Mouse (Mus musculus): ENCODE results near the gene Slc5a1.
A peak's percentile ranks its signal among the peaks of the same experiment; 100 is the strongest.

Slc5a1 gene

DNA sequence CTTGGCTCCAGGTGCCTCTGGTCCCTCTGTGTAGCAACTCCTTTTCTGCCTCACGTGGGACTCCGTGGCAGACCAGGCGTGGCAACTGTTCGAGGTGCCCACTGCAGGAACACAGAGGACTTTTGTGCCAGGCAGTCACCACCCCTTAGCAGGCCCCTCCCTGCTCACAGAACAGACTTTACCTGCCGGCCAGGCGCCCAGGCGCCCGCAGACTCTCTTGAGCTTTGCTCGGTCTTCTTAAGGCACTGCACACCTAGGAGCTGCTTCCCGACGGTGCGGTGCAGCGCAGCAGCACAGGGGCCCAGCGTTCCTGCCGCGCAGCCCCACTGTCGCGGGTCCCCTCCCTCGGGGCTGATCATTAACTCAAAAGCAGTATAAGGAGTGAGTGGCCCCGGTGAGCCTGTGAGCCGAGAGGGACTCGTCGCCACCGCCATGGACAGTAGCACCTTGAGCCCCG, at the start of gene Slc5a1:
TSS of gene Slc5a1 (plus strand) at position 195 of the 457 bp plus-strand sequence.
- DNase-seq = peak; percentile 44

DNA sequence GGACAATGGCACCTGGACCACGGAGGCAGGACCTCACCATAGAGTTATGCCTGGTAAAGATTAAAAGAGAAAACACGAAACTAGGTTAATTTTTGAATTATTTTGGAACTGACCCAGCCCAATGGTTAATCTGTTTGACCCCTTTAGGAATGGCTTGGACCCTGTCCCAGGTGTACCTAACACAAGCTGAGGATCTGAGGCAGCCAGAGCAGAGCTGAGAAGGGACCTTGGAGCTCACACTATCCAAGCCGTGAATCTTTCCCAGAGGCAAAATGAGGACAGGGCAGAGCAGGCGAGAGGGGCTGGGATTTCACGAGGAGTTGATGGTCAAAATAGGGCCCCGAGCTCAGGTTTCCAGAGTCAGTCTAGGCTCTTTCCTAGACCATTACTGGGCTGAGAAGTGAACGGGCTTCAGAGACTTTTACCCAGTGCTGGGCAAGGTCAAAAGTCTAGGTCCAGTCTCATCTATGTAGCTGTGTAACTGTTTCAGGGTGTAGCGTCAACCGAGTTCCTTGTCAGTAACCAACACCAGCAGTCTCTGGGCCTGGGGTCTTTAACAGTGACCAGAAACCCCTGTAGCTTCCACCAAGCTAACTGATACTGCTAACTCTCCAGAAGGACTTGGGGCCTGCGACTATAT, 47.8 kb upstream of the Slc5a1 start:
- DNase-seq = peak; percentile 56

DNA sequence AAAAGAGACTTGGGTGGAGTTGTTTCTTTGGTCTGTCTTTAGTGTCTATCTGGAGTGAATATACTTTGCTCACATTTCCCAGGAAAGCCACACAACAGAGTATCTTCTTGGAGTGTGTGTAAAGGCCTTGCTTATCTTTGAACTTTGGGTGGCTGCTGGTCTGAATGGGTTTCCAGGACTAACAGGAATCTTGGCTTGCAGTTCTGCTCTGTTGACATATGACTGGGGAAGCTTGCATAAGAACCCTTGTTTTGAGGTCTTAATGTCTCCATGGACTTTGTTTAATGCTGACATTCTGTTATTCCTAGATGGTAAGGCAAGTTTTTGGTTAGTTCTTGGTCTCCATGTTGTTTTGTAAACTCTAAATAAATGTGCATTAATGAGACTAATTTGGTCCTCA, 33.9 kb upstream of the Slc5a1 start:
- DNase-seq = no peak

DNA sequence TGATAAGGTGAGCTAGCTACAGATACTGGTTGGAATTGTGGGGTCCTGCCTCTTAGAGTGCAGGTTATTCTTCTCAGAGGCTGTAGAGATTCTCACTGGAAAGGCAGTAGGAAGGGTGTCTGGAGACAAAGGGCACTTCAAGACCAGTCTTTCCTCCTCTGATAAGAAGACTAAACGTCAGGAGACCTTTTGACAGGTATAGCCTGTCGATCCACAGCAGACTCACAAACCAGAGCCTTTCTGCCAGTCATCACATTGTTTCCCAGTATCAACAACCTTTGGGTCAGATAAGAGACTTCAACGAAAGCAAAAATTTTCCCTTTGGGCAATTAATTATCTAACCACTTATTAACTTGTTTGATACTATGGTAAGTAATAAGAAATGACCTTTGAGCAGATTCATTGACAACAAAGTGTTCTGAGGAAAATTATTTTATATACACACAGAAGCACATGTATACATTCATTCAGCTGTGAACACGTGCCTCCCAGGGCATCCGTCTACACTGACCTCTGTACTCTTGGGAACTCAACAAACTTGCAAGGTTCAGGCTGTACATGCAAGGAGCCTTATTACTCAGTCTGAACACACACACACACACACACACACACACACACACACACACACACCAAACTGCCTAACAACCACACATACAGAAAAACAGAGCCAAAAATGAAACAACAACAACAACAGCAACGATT, 27.4 kb upstream of the Slc5a1 start:
- DNase-seq = no peak

DNA sequence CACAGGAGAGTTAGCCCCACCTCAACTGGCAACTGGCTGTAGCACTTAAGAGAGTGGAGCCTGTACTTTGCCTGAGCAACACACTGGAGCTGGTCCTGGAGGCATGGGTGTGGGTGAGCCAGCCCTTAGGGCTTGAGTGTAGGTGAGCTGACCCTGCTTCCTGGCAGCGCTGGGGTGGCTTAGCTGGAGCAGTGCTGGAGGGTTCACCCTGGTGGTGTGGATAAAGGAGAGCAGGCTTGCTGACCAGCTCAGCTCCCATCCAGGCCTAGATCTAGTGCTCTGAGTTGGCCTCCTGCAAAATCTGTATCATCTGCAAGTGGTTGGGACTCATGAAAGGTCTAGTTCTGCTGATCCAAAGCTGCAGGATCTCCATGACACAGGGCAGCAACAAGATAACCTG, 21.1 kb upstream of the Slc5a1 start:
- DNase-seq = no peak

DNA sequence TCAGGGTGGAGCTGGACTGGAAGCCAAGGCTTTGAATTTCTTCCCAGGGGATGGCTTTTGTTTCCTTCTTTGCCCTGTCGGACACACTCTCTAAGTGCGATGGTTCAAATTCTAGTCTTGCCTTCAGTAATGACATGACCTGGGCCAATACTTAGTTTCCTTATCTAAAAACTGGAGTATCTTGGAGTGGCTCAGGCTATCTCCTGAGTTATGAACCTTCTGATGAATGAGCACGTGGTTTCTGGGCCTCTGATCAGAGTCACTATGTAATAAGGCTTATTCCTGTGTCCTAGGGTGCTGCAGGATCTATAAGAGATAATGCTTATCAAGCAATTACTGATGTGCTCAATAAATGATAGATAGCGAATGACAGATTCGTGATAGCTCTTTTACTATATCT, 19.4 kb upstream of the Slc5a1 start:
- no peak for DNase-seq

DNA sequence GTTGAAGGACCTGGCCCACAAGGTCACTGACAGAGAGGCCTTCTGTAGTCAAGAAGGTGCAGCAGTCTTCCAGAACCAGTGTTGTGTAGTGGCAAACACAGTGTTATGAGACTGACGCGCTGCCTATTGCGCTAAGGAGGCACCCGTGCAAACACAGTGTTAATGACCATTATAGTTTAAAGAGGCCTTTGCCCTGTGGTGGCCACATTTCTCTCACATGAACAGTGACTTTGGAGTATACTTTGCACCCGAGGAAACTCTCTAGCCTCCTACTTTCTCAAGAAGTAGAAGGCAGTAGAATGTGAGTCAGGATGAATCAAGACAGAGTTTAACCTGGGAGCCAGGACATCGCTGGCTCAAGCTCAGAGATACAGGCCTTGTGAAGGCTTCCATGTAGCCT, 12.7 kb upstream of the Slc5a1 start:
- DNase-seq = no peak

DNA sequence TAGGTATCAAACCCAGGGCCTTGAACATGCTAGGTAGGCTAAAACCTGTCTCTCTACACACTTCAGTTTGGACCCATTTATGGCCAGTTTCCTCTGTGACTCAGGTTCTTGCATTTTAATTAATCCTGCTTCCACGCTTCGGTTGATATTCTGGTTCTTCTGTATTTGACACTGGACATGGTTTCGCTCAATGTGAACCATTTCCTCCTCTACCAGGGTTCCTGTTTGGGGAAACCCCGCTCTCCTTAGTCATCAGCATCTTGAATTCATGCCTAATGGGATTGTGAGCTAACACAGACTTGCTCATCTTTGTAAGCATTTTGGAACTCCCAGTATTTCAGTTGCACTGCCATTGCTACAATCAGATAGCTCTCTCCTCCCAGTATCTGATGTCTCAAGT, 8.7 kb upstream of the Slc5a1 start:
- DNase-seq = no peak

DNA sequence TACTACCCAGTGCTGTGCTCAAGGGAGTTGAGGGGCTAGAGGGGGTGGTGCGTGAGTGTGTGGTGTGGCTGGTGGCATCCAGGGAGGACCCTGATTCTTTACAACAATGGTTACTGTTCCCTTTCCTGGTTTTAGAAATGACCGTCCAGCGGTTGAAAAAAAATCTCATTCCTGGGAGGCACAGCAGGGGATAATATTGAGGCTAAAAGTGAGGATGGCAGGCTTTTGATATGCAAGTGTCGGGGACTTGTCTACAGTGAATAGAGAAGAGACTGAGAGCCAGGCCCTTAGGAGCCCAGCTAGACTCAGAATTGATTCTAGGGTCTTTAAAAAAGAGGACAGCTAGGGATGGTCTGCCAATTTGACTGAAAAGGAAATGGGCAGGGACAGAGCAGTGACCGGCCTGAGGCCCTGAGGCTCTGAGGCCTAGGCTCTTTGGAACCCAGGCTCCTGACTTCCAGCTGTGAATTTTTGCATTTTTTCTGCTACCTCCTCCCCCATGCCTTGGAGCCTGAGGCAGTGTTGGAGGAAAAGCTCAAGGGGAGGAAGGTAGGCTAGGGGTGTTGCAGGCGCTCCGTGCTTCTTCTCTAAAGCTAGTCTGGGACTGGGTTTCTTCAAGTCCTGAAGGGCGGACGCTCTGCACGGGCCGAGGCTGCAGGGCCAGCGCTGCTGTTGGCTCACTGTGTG, 1.5 kb upstream of the Slc5a1 start:
- DNase-seq = no peak

DNA sequence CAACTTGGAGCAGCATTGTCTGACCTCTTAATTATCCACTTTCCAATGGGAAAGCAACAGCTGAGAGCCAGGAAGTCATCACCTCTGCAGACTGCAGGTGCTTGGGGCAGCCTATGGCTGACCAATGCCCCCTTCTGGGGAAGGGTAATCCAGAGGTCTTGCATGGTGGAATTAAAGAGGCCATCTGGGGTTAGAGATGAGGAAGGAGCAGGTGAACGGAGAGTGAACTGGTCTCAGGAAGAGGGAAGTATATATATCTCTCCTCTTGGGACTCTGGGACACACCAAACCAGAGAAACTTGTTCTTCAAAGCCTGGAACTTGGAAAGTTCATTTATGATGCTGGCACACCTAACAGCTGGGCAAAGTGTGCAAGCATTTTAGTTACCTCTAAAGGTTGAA, 857 bp downstream of the Slc5a1 start:
- DNase-seq = peak; percentile 25

DNA sequence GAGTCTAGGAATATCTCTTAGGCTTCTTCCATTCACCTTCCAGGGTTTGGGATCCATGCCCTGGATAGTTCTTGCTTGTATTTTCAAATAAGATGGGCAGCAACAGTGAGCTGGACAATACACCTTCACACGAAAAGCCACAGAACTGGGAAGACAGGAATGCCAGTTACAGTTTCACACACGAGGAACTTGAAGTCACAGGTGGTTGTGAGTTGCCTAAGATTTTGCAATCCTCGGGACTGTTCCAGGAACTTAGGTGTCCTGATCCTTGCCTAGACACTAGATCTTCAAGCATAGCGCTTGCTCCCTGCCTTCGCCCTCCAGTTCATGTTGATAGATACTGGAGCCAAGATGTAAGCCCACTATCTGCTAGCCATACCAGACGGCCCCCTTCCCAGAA, 1.6 kb downstream of the Slc5a1 start:
- DNase-seq = no peak

DNA sequence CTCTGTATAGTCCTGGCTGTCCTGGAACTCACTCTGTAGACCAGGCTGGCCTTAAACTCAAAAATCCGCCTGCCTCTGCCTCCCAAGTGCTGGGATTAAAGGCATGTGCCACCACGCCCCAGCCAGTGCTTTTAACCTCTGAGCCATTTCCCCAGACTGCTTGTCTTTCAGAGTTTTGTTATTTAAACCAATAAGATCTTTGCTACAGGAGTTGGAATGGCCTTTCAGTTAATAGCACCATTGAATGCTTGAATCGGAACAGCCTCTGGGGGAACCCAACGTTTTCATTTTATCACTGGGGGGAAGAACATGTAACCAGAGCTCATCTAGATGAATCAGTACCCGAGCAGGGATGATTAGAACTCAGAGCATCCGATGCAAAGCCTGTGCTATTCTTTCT, 3.0 kb downstream of the Slc5a1 start:
- DNase-seq = no peak

DNA sequence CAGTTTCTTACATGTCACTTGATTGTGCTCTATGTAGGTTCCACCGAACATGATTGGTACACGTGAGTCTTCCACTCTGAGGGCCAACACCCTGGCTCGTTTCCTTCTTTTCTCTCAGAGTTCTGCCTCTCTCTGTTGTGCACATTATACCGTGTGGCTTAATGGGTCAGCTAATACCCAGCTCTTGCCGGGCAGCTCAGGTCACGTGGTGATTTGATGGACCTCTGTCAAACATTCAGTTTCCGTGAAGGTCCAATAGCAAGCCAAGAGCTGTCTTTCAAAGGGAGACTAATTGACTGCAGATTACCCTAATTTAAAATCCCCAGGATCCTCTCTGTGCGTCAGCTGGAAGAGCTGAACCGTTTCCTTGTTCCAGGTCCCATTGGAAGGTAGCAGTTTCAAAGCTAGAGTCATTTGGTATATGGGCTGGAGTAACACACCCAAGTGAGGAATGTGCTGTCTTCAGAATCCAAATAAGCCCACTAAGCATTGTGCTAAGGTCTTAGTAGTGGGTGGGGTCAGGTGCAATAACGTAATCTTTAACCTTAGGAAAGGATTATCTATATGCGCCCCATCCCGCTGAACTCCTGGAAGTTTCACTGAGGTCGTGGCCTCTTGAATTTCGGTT, 3.9 kb downstream of the Slc5a1 start:
- DNase-seq = no peak

DNA sequence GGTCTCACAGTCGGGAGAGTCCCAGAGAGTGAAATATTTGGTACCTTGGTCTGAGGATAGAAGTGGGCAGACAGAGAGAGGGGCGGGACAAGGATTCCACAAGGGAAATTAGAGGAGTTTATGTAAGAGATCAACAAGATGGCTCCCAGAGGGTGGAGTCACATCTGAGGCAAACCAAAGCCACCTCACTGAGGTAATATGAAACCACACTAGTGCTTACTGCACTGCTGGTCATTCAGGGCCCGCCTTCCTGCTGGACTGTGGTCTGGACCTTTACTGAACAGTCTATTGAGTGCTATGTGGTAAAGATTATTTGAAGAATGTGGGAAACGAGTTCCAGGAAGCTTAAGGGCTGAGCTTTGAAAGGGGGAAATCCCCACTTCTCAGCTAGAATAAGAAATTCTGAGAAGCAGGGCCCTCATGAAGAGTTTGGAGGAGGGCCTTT, 17.9 kb downstream of the Slc5a1 start:
- no peak for DNase-seq

DNA sequence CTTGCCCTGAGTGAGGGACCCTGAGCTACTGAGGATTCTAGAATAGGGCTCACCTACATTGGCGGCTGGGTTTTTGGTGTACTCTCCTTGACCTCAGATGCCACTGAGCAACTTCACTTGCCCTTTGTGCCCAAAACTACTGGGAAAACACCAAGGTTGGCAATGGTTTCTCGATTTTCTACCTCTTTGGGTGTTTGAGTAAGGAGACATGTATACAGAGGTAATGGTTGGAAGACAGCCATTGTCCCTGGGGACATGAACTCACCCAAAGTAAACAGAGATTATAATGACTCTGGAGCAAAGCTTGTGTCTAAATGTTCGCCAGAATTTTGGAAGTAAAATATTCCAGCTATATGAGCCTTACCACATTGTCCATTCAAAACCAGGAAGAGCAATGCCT, 19.6 kb downstream of the Slc5a1 start:
- no peak for DNase-seq

DNA sequence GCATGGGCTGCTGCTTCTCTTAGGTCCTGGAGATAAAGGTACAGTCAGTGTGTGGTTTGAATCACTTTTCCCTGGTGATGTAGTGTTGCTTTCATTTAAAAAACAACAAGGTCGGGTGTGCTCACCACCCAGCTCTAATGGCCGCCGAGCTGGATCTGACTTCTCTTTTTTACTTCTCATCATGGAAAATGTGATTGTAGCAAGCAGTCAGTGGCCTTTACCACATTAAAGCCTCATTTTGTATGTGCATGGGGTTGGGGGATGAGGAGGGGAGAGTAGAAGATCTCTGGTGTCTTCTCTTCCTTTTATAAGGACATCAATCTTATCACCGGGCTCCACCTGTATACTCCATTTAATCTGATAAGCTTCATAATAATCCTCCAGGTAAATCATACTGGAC, 21.3 kb downstream of the Slc5a1 start:
- DNase-seq = no peak

DNA sequence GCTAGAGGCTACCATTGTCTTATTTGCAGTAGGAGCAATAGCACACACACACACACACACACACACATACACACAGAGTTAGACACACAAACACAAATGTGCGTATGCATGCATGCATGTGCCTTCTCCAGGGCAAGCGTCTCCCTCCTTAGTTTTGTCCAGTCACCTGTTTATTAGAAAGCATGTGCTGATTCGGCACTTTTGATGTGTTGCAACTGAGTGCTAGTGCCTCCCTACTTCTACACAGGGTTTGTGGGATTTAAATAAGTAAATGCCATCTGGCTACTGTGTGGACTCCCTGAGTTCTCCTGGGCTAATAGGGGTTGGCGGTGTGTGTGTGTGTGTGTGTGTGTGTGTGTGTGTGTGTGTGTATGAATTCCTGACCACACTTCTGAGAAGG, 30.1 kb downstream of the Slc5a1 start:
- no peak for DNase-seq

DNA sequence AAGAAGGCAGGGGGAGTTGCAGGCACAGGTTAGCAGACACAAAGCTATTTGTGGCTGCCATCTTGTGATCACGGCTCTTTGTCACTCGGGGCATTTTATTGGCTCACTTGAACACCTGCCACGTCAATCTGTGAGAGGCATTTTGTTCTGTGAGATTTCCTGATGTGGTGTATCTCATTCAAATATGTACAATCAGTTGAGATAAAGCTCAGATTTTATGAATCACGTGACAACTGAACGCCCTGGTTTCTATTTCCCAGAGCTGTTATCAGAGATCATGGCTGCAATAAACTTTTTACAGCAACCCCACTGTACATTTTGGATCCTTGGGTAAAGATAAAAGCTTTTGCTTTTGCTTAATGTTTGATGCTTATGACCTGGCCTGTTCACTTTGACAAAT, 31.6 kb downstream of the Slc5a1 start:
- DNase-seq = no peak

DNA sequence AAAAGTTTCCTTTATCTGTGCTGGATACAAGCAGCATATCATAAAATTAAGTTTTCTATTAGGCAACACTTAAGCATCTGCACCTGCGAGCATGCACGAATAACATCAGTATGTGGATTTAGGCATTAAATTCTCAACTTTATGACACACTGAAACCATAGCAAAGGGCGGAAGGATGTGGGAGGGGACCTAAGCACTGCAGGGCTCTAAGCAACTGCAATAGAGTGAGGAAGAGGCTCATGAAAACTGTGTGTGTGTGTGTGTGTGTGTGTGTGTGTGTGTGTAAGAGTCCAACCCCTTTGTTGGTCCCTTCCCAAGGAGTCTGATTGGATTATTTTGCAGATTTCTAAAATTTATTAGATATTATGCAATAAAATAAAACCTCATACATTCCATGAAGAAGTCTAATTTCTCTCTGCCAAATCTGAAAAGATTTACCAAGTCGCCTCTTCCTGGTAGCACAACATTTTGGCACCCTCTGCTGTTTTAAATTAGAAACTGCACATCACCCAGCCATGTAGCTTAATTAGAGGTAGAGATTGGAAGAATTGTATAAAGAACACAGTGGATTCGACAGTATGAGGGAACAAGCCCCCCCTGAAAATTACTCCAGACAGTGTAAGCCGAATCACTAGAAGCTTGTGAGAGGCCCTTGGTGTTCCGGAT, 38.9 kb downstream of the Slc5a1 start:
- peak; percentile 67 for DNase-seq

DNA sequence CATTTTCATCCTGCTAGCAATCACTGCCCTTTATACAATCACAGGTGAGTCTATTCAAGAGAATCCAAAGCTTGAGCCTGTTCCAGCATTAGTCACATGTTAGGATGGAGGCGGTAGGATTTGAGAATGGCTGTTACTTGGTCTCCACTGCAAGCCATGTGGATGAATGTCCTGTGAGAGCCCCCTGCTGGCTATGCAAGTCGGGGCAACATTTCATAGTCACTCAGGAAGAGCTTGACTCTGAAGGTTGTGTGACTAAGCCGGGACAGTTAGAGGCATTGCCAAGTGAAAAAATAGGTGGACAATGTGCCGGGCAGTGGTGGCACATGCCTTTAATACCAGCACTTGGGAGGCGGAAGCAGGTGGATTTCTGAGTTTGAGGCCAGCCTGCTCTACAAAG, 40.0 kb downstream of the Slc5a1 start:
- peak; percentile 51 for DNase-seq

DNA sequence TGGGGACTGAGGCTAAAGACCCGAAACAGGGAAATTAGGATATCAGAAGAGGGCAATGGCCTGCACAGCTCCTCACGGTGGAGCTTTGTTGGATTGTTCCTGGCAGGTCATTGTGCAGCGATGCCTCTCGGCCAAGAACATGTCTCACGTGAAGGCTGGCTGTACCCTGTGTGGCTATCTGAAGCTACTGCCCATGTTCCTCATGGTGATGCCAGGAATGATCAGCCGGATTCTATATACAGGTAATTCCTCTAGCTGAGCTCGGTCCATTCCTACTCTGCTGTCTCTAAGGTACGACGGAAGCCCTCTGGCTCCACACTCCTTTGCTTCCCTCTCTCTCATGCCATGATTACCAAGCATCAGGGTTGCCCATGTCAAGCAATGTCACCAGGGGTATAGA, 42.8 kb downstream of the Slc5a1 start:
- DNase-seq = no peak

DNA sequence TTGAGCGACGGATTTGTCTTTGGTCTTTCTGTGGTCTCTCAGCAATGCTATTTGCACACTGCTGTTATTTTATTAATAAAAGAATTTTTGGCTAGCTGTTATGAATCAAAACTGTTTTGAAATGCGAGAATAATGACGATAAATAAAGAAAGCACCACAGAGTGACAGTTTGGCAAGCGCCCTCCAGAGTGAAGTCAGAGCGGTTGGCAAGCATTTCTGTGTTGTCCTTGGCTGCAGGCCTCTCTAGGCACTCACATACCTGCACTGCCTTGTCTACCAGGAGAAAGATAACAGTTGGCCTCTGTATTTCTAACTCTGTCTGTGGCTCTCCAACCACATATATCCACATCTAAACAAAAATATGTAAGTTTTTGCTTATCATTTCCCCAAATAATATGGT, 43.7 kb downstream of the Slc5a1 start:
- DNase-seq = no peak

DNA sequence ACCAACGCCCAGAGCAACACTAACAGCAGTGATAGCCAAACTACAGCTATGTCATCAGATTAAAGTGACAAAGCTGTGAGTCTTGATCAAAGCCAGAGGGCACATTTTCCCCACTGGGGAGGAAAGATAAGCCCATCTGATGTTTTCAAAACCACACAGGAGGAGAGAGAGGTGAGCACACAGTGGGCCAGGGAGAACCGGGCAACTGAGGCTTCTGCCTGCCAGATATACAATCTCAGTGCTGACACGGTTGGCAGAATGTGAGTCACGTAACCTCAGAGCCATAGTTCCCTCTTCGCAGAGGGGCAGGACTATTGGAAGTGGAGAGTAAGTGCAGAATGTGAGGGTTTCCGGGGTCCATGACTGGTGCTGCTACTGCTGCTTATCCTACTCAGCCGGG, 89.5 kb downstream of the Slc5a1 start:
- no peak for DNase-seq
